Mouse (Mus musculus): Measurements from ENCODE around the gene H3f3b.
"Not testable (repeated sequence)": the region's sequence is repeated elsewhere in the genome, so short reads cannot be mapped to it uniquely, and the experiment has no call there.

Gene H3f3b

DNA sequence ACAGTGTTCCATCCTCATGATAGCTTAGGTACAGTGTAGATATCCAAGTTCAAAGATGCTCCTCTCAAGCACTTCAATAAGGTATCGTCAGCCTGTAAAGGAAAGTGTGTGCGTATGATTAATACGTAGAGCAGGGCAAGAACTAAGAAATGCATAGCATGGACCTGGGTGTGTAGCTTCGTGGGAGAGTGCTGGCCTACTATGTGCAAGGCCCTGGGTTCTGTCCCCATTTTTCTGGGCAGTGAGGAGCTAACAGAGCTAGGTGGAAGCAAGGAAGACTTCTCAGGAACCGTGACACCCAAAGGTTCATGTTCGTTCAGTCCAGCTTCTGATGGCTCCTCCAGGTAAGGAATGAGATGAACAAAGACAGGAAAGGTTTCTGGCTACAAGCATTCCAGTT, 17.4 kb upstream of the H3f3b start:
- no peak for DNase-seq

DNA sequence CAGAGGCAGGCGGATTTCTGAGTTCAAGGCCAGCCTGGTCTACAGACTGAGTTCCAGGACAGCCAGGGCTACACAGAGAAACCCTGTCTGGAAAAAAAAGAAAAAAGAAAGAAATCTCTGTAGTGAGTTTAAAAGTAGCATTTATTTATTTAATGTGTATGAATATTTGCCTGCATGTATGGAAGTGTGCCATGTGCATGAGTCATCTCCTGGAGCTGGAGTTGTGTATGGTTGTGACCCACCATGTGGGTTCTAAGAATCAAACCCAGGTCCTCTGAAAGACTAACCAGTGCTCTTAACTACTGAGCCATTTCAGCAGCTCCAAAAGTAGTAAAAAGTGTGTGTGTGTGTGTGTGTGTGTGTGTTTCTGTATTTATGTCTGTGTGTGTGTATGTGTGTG, 15.5 kb upstream of the H3f3b start:
- no peak for DNase-seq

DNA sequence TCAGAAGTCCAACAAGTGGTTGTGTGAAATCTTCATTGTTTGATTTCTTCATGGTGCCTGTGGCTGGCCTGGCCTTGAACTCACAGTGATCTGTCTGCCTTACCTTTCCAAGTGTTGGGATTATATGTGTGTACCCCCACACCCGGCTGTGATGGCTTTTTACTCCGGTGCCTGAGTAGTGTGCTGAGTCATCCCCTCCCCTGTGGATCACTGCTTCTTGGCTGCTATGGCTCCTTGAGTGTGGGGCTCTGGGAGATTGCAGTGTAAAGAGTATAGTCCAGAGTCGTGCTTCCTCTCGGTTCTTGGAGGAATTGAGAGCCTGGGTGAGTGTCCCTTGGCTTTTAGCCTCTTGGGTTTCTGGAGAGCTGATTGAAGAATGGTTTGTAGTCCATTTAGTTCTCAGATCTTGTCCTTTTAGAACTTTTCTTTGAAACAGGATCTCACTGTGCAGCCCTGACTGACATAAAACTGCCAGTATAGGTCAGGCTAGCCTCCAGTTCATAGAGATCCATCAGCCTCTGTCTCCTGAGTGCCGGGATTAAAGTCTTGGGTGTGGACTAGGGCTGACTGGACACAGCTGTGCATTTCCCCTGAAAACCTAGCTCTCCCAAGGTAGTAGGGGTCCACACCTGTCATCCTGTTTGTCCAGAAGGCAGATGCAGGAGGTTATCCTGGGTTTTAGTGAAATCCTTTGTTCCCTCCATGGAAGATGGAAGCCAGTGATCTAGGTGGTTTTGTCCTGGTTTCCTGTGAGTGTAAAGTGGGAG, 14.8 kb upstream of the H3f3b start:
- no peak for DNase-seq

DNA sequence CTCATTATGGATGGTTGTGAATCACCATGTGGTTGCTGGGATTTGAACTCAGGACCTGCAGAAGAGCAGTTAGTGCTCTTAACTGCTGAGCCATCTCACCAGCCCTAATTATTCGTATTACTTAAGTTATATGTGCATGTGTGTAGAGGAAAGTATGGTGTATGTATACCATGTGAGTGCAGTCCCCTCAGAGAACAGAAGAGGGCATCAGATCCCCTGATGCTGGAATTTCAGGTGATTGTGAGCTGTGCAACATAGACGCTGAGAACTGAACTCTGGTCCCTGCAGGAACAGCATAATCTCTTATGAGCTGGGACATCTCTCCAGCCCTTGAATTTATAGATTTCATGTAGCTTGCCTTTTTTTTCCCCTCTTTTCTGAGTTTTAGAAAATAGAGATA, 14.1 kb upstream of the H3f3b start:
- no peak for DNase-seq

DNA sequence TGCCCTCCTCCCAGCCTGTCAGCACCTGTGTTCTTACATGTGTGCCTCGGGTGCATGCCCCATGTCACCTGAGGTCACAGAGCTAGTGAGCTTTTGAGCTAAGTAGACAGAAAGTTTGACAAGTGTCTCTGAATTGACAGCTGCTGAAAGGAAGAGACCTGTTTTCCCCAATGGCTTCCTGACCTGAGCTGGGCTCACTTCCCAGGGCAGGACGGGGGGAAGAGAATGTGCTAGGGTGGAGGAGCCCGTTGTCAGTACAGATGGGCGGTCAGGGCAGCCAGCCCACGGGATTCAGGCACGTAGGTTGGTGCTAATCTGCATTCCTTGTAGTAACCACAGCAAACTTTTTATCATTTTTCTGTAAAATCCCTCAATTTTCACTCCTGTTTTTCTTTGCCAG, 12.8 kb upstream of the H3f3b start:
- DNase-seq: no peak

DNA sequence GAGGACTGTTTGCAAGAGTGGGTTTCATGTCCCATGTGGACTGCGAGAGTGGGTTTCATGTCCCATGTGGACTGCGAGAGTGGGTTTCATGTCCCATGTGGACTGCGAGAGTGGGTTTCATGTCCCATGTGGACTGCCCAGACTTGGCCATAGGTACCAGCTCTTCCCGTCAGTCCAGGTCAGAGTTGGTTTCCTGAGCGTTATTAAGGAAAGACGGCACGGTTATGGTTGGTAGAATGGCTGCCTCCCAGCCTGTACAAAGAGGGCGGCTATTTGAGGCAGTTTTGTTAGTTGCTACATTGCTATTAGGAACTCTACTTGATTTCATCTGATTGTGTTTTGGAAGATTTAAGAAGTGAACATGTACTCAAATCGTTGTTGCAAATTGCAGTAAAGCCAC, 10.1 kb upstream of the H3f3b start:
- no peak for DNase-seq

DNA sequence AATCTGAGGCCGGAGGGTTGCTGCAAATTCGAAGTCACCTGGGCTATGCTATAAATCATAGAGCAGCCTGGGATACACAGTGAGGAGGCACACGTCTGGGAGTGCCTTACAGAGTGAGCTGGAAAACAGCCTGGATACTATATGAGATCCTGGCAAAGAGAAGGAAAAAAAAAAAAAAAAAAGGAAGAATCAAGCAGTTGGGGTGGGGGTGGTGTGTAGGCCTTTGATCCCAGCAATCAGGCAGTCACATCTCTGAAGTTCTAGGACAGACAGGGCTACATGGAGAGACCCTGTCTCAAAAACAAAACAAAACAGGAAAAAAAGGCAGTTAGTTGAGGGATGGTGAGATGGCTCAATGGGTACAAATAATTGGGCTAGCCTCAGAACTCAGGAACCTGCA, 8.9 kb upstream of the H3f3b start:
- DNase-seq: no peak

DNA sequence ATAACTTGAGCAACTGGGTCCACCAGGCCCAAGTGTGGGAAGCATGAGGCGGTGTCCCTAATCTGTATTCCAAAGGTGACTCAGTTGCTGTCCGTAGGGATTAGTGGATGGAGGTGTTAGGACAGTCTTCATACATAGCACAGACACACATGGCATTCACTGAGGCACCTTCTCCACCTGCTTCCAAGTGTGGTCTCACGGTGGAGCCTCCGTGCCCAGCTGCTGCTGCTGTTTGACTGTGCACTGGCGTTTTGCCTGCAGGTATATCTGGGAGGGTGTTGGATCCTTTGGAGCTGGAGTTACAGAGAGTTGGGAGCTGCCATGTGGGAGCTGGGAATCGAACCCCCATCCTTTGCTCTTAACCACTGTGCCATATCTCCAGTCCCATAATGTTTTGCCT, 6.8 kb upstream of the H3f3b start:
- no peak for DNase-seq

DNA sequence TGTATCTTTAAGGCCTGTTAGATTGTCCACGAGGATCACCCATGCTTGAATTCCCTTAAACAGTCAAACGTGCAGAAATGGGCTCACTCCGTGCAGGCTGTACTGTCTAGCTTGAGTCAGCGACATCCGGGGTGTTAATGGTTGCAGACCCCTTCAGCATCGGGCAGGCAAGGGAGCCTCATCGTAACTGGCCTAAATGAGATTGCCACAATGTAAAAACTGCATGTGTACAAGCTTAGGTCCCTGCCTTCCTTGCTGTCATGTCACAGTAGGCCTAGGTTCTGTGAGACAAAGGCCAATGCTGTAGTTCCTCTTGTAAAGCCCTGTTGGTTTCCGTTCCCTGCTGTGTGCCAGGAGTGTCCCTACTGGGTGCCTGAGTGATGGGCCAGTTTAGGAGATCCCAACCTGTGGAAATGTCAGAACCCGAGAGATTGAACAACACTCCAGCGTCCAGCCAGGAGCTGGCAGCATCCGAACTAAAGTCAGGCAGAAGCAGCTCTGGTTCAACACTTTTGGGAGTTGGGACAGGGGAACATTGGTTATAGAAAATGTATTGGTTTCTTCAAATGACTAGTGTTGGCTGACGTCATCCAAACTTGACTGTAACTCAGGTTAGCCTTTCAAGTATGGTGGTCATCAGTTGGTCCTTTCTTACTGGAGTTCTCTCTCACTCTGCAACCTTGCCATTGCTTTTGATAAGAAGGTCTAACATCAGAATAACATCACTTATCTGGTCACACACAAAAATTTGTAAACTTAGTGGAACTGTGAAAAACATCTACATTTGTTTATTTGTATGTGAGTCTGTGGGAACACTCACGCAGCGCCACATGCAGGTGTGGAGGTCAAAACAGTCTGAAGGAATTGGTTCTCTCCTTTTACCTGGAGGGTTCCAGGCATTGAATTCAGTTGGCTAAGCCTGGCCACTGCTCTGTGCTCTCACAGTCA, 3.4 kb upstream of the H3f3b start:
- DNase-seq: peak; percentile 43

DNA sequence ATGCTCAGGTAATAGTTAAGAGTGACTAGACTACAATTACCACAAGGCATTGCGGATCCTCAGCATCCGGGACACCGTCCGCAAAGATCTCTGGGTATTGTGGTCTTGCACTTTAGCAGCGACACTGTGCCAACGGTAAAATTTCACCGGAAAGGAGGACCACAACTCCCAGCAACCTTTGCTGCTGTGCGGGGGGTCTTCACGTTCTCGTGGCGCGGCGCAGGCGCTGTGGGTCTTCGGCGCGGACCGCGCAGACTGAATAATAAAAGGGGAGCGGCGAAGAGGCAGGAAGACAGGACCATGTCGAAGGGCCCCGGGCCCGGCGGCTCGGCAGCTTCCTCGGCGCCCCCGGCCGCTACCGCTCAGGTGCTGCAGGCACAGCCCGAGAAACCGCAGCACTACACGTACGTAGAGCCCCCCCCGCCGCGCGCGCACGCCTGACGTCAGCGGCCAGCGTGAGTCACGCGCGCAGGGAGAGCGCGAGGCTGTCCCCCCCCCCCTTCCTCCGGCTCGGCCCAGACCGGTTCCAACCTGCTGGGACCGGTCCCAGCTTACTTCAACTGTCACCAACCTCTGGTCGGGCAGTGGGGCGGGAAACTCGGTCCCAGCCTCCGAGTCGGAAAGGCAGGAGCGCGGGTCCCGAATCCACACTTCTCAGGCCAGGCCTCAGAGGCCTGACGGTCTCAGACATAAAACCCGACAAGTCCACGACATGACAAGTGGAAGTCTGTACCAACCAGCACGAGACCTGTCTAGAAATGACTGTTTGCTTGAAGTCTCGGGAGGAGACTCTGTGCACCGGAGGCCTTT, 2.5 kb upstream of the H3f3b start, which contains the start of gene Unk:
TSS of gene Unk (plus strand) at position 235 of the 810 bp plus-strand sequence.
- DNase-seq: peak; percentile 99

DNA sequence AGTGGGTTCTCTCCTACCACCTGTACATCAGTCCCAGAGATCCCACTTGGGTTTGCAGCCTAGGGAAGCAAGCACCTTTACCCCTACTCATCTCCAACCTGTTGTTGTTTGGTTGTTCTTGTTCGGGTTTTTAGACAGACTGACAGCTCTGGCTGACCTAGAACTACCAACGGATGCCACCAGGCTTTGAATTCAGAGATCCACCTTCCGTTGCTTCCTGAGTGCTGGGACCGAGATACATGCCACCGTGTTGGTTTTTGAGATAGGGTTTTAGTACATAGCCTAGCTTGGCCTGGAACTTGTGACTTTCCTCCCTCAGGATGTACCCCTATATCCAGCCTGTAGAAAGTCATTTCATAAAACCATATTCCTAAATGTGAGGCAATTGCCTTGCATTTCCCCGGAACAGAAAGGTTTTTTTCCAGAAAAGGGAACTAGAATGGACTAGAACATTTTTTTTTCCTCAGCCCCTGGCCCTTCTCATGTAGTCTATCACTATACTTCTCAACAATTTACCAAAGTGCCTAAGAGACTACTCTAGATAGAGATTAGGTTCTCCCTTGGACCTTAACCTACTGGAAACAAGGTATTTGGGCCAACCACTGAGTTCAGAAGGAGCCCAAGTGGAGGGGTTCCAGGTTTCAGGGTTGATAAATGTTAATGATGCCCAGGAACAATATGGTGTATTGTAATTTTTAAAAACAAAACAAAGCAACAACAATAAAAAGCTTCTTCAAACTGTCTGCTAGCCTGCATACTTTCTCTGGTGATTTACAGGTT, 1.5 kb upstream of the H3f3b start:
- no peak for DNase-seq

DNA sequence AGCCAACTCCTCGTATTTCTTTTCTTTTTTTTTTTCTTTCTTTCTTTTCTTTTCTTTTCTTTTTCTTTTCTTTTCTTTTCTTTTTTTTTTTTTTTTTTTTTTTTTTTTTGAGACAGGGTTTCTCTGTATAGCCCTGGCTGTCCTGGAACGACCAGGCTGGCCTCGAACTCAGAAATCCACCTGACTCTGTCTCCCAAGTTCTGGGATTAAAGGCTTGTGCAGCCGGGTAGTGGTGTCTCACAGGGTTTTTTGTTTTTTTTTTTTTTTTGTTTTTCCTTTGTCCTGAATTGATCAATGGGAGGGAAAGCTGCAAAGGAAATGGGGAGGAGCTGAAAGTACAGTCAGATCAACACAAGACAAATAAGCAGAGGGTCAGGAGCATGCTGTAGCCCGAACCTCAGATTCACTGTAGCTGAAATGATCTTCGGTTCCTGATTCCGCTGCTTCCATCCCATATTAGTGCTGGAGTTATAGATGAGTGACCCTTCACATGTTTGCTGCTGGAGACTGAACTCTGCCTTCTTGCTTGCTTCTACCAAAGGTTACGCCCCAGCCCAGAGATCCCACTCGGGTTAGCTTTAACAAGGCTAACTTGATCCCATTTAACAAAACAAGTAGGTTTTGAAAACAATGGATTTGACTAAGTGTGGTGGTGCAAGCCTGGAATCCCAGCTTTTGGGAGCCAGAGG, 559 bp upstream of the H3f3b start:
- DNase-seq: no peak

DNA sequence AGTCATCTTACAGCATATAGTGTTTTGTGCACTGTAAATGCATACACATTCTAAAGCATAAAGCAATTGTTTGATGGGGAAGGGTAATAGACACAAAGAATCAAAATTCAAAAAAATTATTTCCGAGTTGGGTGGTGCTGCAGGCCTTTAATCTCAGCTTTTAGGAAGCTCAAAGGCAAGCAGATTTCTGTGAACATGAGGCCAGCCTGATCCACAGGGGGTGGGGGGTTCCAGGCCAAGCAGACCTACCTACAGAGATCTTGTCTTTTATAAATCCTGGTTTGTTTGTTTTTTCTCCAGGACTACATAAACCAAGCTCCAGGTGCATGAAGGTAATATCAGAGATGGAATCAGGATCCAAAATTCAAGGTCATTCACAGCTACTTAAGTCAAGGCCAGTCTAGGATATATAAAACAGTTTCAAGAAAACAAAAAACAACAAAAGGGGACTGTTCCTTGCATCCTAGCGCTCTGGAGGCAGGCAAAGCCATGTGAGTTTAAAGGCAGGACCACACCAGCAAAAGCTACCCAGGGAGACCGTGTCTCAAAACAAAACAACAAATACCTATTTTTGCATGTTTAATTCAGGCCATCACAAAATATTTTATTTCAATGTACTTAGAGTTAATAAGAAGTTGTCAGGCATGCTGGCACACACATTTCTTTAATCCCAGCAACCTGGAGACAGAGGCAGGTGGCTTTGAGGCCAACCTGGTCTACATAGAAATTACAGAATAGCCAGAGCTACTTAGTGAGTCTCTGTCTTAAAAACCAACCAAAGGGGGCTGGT, 2.5 kb downstream of the H3f3b start:
- no peak for DNase-seq

DNA sequence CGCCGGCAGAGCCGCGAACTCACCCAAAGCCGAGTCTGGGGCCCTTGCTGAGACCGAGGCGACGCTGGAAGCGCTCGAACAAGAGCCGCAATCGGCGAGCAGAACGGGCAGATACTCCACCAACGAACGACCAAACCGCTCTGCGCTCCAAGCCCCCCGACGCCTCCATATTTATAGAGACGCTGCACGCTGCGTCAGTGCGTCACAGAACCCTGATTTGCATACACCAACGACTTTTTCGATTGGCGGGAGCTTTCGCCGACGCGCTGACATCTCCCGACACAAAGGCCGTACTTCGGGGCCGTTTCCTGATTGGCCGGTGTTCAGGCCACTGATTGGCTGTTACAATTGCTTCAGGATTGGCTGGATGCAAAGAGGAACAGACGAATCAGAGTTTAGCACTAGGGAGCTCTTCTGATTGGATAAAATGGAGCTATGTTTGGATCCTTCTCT, 3.4 kb downstream of the H3f3b start:
- peak; percentile 98 for DNase-seq

DNA sequence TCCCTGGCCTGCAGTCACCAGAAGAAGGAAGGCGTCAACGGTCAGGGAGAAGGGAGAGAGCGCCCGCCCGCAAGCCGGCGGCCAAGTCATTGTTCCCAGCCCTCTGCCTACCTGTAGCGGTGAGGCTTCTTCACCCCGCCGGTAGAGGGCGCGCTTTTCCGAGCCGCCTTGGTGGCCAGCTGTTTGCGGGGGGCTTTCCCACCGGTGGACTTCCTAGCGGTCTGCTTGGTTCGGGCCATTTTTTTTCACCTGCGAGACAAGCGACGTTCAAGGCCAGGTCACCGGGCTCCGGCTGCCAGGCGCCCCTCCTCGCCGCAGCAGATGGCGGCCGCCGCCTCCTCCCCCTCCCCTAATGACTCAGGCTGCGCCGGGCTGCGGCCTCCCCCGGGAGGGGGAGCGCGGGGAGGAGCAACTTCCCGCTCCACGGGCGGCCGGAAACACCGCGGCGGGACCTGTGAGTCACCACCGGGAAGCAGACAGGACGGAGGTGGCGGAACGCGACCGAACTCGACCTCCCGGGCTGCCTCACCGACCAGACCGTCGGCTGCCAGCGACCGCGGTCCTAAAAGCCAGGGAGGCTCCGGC, 3.9 kb downstream of the H3f3b start:
- DNase-seq: peak; percentile 78

DNA sequence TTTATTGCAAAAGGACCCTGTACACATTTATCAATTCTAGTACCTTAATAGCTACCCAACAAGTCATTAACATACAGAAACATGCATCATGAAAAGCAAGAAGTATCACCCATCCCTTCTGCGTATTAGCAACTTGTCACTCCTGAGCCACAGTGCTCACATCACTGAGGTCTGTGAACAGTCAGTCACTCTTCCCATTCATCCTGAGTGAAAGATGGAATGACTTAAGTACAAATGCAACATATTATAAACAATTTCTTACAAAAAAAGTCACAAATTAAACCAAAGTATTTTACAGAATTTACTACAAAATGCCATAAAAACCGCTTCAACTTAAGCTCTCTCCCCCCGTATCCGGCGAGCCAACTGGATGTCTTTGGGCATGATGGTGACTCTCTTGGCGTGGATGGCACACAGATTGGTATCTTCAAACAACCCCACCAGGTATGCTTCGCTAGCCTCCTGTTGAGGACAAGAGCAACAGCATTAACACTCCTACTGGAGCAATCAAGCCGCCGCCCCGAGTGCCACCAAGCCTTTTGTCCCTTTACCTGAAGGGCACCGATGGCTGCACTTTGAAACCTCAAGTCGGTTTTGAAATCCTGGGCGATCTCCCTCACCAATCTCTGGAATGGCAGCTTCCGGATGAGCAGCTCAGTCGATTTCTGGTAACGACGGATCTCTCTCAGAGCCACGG, 4.5 kb downstream of the H3f3b start:
- not testable (repeated sequence) for DNase-seq

DNA sequence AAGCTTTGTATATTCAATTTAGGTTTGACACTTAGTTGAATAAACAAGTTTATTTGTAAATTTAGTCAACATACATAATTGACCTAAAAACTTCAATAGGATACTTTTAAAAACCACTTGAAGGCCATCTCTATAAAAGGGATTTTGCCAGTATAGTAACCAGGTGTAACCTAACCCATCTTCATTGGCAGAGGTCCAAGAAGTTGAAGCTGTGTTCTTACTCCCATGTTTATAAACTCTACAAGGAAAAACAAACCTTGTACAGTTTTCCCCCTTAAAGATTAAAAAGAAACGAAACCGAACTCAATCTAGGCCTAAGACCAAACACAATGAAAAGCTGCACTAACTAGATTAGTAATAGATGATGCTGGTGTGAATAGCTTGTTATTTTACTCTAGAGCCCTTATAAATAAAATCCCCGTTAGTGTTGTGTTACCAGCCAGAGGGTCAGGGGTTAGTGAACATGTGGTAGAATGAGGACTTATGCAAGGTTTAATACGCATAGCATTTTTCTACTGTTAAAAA, 5.4 kb downstream of the H3f3b start:
- no peak for DNase-seq

DNA sequence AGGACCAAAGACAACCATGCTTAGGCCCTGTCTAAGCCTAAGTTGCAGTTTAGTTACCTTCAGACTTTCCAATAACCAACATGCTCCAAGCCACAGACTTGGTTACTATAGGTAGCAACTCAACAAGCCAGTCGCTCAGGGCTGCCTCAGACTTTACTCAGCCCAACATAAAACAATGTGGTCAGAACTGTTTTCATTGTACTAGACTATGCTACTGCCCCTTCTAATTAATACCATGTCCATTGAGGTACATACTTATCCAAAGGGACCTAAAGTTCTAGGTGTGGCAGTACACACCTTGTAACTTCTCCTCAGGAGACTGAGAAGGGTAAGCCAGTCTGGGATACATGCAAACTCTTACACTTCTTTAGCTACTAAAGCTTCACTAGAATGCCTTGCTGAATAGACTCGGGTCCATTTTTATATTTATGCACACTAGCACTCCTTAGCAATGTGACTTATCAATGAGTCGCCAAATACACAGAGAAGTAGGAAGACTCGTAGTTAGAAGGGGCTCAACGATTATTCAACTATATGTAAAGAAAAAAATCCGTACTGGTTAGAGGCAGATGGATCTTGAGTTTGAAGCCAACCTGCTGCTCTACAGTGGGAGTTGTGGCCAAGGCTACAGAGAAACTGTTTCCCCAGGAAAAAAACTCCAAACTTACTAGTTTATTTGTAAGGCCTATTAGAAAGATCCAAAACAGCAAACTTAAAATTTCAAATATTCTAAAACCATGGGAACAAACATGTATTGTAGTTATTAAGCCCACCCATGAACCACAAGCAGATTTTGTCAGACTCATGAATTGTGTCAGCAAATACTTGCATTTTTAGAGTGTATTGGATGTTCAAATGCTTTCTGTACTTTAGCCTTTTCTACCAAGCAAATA, 6.2 kb downstream of the H3f3b start:
- DNase-seq: no peak
